Mouse (Mus musculus) Muller cell, postnatal 12 days (primary cell): Measurements from ENCODE around the gene Tekt2.

Experiments used
- DNase-seq: peaks from one replicate; pipeline ENCODE4 v3.0.0-alpha.2; 2015; ENCODE audit errors: inconsistent ontology term

The Tekt2 gene

GRCm38 (mm10) chr4:126275081-126275480 lies 50.4 kb downstream of the Tekt2 start:
- no peak for DNase-seq

- no peak for DNase-seq
Measured at GRCm38 (mm10) chr4:126273753-126274152, 51.7 kb downstream of the Tekt2 start.
